Mouse (Mus musculus) embryonic facial prominence, embryonic 11.5 days (tissue): Measurements from ENCODE around the gene Peg3. TPM values are rescaled to one million over a fixed set of nuclear protein-coding genes. Genes with fewer than 3 reads are reported as not detected.

ENCODE experiments used
- ATAC-seq: fragments of 200-750 bp; cut with Nextera tagmentation; replicated peaks from 2 replicates; pipeline ENCODE4 v1.8.0; 2017; ENCODE audit warnings: low read depth; ENCODE audit not compliant: insufficient number of reproducible peaks, low FRiP score, low TSS enrichment
- DNase-seq: peaks from one replicate; pipeline ENCODE4 v3.0.0-alpha.2; 2015; ENCODE audit warnings: low spot score
- H3K27ac ChIP-seq: fragments of 300-500 bp; sonication (generic); replicated peaks from 2 replicates; pipeline ENCODE4 v1.5.1; 2014; ENCODE audit warnings: mild to moderate bottlenecking, low read depth, low read length, control low read depth
- H3K27me3 ChIP-seq: fragments of 300-500 bp; sonication (generic); 2 replicates; pipeline ENCODE4 v1.6.1; 2014; ENCODE audit warnings: mild to moderate bottlenecking, low read length, moderate library complexity, mixed read lengths; ENCODE audit not compliant: control insufficient read depth, insufficient read depth
- H3K36me3 ChIP-seq: fragments of 300-500 bp; sonication (generic); replicated peaks from 2 replicates; pipeline ENCODE4 v1.6.1; 2014; ENCODE audit warnings: low read depth, mild to moderate bottlenecking, low read length, moderate library complexity, mixed read lengths; ENCODE audit not compliant: control insufficient read depth, insufficient read depth
- H3K4me1 ChIP-seq: fragments of 300-500 bp; sonication (generic); 2 replicates; pipeline ENCODE4 v1.6.1; 2014; ENCODE audit warnings: low read length, mixed read lengths; ENCODE audit not compliant: control insufficient read depth, insufficient read depth
- H3K4me2 ChIP-seq: fragments of 300-500 bp; sonication (generic); 2 replicates; pipeline ENCODE4 v1.6.1; 2014; ENCODE audit warnings: low read depth, mild to moderate bottlenecking, control low read depth, low read length, moderate library complexity
- H3K4me3 ChIP-seq: fragments of 300-500 bp; sonication (generic); 2 replicates; pipeline ENCODE4 v1.5.1; 2014; ENCODE audit warnings: low read depth, low read length, control low read depth
- H3K9ac ChIP-seq: fragments of 300-500 bp; sonication (generic); replicated peaks from 2 replicates; pipeline ENCODE4 v1.6.1; 2014; ENCODE audit warnings: mild to moderate bottlenecking, control low read depth, low read length
- H3K9me3 ChIP-seq: fragments of 300-500 bp; sonication (generic); replicated peaks from 2 replicates; pipeline ENCODE4 v1.6.1; 2016; ENCODE audit warnings: mild to moderate bottlenecking, low read length, inconsistent platforms, mixed read lengths; ENCODE audit not compliant: control insufficient read depth
- WGBS: fragments of 180-500 bp; shearing (Covaris S2); extraction: QIAGEN DNeasy Blood & Tissue Kit; methylation state at CpG from one replicate; pipeline ENCODE4 v1.1.7; 2014; 5-methylcytosine and 5-hydroxymethylcytosine counted together
- polyA plus RNA-seq: library from polyadenylated mRNA; unstranded; fragments of >200 nt; fragmentation: Nextera tagmentation; extraction: Ambion mirVana; gene quantifications from 2 replicates; pipeline ENCODE4 v1.2.1, GENCODE M21; 2014

Peg3 gene
- polyA plus RNA-seq, 1 experiment from 2014 or later = 207 TPM

DNA sequence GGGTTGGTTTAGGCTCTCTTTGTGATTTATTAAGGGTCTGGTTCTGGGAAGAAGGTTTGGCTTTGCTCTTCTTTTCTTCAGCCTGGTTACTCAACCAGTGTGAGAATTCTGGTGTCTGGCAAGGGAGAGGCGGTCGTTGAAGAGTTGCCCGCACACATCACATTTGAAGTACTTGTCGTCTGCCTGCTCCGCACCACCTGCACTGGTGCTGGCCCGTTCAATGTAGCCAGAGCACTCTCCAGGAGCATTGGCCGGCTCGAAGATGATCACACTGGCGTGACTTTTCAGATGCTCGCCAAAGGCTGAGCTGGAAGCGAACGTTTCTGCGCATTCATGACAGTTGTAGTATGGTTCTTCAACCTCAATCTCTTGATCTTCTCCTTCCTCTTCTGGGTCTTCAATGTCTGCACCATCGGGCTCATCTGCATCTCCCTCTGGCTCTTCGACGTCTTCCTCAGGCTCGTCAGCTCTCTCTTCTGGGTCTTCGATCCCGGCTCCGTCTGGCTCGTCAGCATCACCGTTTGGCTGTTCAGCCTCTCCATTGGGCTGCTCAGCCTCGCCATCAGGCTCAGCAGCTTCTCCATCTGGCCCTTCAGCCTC is 22.7 kb downstream of the Peg3 start:
- Histone ChIP-seq H3K27ac (no peak overlapping the region), H3K9ac (no peak overlapping the region), H3K4me3 (no peak overlapping the region), H3K4me1 (no peaks in the 10 kb centered on the region), H3K27me3 (no peaks in the 10 kb centered on the region), H3K36me3 (no peaks in the 10 kb centered on the region; the same call in none of the 2 replicates), H3K9me3 (no peaks in the 10 kb centered on the region), H3K4me2 (no peak overlapping the region)
- ATAC-seq (no peak), DNase-seq (no peak)
- WGBS = 95% methylated on average over 23 of the region's 23 CpGs

DNA sequence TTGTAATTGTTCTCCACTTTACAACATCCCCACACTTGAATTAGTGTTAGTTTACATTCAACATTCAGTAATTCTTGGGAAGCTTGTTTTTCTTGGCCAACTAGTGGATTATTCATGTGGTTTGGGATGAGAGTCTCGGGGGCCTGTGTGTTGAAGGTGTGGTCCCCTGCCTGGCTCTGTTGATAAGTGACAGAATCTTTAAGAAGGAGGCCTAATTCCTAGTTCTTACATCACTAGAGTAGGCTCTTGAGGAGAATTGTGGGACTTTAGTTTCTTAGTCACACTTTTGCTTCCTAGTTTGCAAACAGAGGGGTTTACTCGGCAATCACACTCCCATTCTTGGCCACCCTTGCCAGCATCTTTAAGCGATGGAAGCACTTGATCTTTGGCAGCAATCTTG is 31.0 kb downstream of the Peg3 start:
- no peaks in the 10 kb centered on the region for H3K36me3 ChIP-seq
- no peaks in the 10 kb centered on the region for H3K9me3 ChIP-seq
- no peak overlapping the region for H3K9ac ChIP-seq
- DNase-seq (no peak), ATAC-seq (no peak)
- no peaks in the 10 kb centered on the region for H3K4me1 ChIP-seq
- WGBS = 91% methylated on average over 3 of the region's 3 CpGs
- H3K27ac ChIP-seq = no peak overlapping the region
- H3K4me2 ChIP-seq = no peak overlapping the region
- H3K4me3 ChIP-seq = no peak overlapping the region
- H3K27me3 ChIP-seq = no peaks in the 10 kb centered on the region

DNA sequence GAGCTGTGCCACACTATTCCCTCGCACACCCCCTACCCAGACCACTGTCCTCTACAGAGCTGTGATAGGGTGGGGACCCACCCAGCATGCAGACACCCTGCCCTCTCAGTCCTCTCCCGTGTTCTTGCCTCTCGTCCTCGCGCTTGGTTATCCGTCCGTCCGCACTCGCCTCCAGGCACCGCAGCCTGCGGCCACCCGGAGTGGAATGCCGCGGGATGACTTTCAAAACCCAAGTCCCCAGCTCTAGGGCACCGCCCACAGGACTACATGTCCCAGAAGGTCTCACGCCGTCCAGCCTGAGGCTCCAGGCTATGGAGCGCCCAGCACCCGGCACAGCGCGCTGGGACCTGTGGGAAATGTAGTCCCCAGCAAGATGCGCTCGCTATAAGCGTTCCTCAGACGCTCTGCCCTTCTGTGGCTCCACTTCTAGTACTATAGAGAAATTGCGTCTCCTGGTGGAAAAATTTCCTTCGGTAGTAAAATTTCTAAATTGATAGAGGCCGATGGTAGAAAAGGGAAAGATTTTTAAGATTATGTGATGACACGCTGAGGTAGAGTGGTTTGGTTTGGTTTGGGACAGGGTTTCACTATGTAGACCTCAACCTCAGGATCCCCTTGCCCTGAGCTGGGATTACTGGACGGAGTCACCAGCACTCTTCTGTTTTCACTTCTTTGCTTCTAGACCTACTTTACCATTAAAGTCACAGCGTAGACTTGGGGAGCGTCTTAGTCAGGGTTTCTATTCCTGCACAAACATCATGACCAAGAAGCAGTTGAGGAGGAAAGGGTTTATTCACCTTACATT is 33.8 kb downstream of the Peg3 start, which contains the start of gene Zim1:
TSS of gene Zim1 (minus strand) at position 210 of the 805 bp plus-strand sequence.
- no peaks in the 10 kb centered on the region for H3K4me1 ChIP-seq
- H3K9ac ChIP-seq = peak within 1 kb of the TSS; percentile 48; the same call in 1 of the 2 replicates
- H3K9me3 ChIP-seq = no peaks in the 10 kb centered on the region
- H3K27ac ChIP-seq = no peak within 1 kb of the TSS
- no peaks in the 10 kb centered on the region for H3K27me3 ChIP-seq
- H3K4me3 ChIP-seq = peak within 1 kb of the TSS; percentile 47
- no peaks in the 10 kb centered on the region for H3K36me3 ChIP-seq
- ATAC-seq = peak; percentile 99
- H3K4me2 ChIP-seq = peak within 1 kb of the TSS; percentile 67
- peak; percentile 94 for DNase-seq
- WGBS = 11% methylated on average over 32 of the region's 32 CpGs

DNA sequence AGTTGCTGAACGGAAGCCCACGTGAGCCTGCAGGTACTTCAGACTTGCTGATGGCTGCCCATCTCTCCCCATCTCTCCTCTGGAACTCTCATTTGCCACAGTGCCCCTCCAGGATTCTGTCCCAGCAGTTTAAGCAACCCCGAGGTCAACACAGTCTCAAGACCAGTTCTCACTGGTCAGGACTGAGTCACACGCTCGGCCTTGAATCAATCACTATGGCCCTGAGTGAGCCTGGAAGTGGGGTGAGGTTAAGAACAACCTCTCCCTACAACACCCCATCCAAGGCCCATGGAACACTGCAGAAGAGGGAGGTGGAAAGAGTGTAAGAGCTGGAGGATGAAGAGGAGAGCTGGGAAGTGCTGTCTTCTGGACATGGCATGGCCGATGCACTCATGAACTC is 44.7 kb downstream of the Peg3 start:
- Histone ChIP-seq H3K36me3 (no peaks in the 10 kb centered on the region), H3K4me1 (no peaks in the 10 kb centered on the region), H3K9me3 (no peaks in the 10 kb centered on the region), H3K9ac (no peak overlapping the region), H3K27me3 (no peaks in the 10 kb centered on the region), H3K4me2 (no peak overlapping the region), H3K27ac (no peak overlapping the region), H3K4me3 (no peak overlapping the region)
- ATAC-seq = no peak
- 93% methylated on average over 6 of the region's 6 CpGs for WGBS
- DNase-seq = no peak

DNA sequence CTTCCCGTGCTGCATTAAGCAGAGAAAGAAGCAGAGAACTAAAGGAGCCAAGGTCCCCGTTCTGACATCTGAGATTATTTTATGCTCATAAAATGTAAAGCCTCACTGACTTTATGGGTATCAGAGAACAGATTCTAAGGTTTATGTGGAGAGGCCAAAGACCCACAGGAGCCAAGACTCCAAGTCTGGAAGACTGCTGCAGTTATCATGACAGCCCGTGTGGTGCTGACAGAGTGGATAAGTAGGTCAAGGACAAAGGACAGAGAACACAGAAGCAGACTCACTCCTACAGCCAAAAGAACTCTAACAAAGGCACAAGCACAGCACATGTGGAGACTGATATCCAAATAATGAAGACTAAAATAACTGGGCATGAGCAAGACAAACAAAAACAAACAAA is 63.5 kb downstream of the Peg3 start:
- WGBS = 78% methylated on average over 3 of the region's 3 CpGs
- H3K4me1 ChIP-seq = no peaks in the 10 kb centered on the region
- no peaks in the 10 kb centered on the region for H3K9me3 ChIP-seq
- no peak overlapping the region for H3K9ac ChIP-seq
- H3K36me3 ChIP-seq = no peaks in the 10 kb centered on the region
- DNase-seq (no peak), ATAC-seq (no peak)
- H3K4me3 ChIP-seq = no peak overlapping the region
- no peaks in the 10 kb centered on the region for H3K27me3 ChIP-seq
- H3K4me2 ChIP-seq = no peak overlapping the region
- H3K27ac ChIP-seq = no peak overlapping the region

DNA sequence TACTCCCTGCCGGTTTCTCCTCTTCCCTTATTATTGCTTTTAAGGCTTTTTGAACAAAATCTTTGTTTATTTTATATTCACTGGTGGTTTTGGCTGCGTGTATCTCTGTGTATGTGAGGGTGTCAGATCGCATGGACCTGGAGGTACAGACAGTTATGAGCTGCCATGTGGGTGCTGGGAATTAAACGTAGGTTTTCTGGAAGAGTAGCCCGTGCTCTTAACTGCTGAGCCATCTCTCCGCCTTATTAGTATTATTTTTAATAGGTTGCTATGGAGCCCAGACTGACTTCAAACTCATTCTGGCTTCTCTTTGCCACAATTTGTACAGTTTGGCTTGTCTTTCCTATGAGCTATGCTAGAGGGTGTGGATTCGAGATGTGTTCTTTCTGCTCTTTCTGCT is 66.8 kb downstream of the Peg3 start:
- H3K9ac ChIP-seq = no peak overlapping the region

DNA sequence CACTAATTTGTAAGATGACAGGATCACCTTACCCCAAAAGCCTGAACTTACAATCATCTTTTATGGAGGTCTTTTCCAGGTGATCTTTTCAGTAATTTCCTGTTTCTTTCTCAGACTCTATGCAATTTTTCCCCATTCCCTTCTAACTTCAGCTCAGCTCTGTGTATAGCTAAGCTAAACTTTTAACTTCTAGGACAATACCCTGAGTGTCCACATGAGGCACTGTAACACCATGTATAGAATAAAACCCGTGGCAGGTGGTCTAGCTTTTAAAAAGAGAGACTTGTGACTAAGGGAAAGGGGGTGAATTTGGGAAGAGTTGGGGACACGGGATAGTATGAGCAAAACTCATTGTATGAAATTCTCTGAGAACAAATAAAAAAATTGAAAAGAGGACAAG is 70.6 kb downstream of the Peg3 start:
- ATAC-seq (peak; percentile 63; the same call in 1 of the 2 replicates), DNase-seq (peak; percentile 76)
- Histone ChIP-seq H3K4me2 (no peak overlapping the region), H3K27ac (no peak overlapping the region), H3K4me3 (no peak overlapping the region), H3K4me1 (no peaks in the 10 kb centered on the region), H3K9ac (no peak overlapping the region), H3K9me3 (no peaks in the 10 kb centered on the region; the same call in 1 of the 2 replicates), H3K27me3 (no peaks in the 10 kb centered on the region), H3K36me3 (no peaks in the 10 kb centered on the region)
- WGBS = 34% methylated on average over 2 of the region's 2 CpGs

More for the DNA sequence above, 66.8 kb downstream of the Peg3 start:
- 67% methylated on average over 7 of the region's 7 CpGs for WGBS
- H3K4me3 ChIP-seq = no peak overlapping the region
- DNase-seq = no peak
- ATAC-seq = no peak
- H3K9me3 ChIP-seq = no peaks in the 10 kb centered on the region
- no peaks in the 10 kb centered on the region for H3K36me3 ChIP-seq
- H3K4me2 ChIP-seq = no peak overlapping the region
- H3K4me1 ChIP-seq = no peaks in the 10 kb centered on the region
- H3K27me3 ChIP-seq = no peaks in the 10 kb centered on the region
- H3K27ac ChIP-seq = no peak overlapping the region

DNA sequence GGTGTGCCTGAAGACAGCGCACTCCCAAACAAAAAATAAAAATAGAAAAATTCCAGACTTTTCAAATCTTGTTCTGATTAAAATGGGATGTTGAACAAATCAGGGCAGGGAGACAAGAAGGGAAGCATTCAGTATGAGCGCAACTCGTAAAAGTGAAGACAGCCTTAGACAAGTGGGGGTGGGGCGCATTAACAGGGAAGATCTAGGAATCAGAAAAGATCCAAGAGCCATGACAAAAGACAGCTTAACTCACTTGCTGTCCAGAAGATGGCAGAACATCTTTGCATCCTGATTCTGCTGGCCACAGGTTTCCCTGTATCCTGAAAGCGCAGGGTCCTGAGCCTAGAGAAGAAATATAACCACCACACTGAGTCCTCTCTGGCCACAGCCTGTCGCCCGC is 71.6 kb downstream of the Peg3 start:
- Histone ChIP-seq H3K4me2 (no peak overlapping the region), H3K9me3 (no peaks in the 10 kb centered on the region; the same call in 1 of the 2 replicates), H3K27me3 (no peaks in the 10 kb centered on the region), H3K9ac (no peak overlapping the region), H3K36me3 (no peaks in the 10 kb centered on the region), H3K4me3 (no peak overlapping the region), H3K27ac (no peak overlapping the region), H3K4me1 (no peaks in the 10 kb centered on the region)
- WGBS = 92% methylated on average over 7 of the region's 7 CpGs
- no peak for ATAC-seq
- DNase-seq = no peak
